Mouse (Mus musculus): ENCODE measurements around the gene Brd2. TPM values are rescaled to one million over a fixed set of nuclear protein-coding genes. Genes with fewer than 3 reads are reported as not detected.

Gene Brd2
- polyA plus RNA-seq (2012; rRNA removed; ENCODE audit: low replicate concordance): 90.8 and 138 TPM in 2 replicates

DNA sequence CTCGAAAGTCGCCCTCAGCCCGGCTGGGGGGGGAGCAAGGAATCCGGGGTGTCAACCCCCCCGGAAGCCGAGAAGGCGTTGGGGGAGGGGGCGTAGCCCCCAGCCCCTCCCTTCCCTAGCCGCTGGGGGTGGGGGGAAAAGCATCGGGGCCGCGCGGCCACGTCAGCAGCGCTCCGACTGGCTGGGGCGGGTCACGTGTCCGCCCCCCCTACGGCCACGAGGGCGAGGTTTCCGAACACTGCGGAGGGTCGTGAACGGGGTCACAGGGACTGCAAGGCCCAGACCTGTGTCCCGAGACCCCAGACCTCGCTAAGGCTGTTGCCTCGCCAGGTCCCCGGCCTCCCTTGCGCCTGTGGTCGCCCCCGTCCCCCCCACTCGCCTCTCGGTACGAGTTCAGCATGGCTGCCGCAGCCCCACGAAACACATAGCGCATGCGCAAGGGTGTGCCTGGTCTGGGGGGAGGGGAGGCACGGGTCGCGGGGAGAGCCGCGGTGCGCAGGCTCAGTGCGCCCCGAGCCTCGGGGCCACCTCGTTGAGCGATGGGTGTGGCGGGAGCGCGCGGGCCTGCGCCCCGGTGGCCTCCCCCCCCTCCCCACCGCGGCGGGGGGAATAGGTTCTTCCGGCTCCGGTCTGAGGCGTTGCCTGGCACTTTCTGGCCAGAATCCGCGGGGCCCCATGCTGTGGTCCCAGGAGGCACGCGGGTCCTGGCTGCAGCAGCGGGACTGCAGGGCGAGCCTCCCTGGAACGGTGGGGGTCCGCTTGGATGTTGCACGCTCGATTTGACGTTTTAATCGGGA is at the start of gene Brd2:
TSS of gene Brd2 (minus strand) at position 447 of the 797 bp plus-strand sequence.

DNA sequence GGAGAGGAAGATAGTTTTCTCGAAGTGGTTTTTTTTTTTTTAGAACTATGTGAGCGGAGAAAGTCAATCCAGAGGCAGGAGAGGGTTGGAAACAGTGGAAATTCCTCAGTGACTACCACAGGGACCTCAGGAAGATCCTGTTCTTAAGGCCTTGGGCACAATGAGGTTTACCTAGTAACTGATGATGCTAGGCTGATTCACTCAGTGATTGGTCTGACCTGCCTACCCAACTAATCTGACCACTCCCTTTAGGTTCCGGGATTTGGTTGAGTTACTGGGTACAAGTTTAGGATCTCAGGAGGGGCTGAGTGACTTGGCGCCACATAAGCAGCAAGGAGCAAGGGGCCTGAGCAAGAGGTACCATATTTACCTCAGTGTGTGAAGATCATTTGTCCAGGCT is 30.5 kb upstream of the Brd2 start, which contains the start of gene H2-DMb1:
TSS of gene H2-DMb1 (plus strand) at position 150 of the 400 bp plus-strand sequence.

DNA sequence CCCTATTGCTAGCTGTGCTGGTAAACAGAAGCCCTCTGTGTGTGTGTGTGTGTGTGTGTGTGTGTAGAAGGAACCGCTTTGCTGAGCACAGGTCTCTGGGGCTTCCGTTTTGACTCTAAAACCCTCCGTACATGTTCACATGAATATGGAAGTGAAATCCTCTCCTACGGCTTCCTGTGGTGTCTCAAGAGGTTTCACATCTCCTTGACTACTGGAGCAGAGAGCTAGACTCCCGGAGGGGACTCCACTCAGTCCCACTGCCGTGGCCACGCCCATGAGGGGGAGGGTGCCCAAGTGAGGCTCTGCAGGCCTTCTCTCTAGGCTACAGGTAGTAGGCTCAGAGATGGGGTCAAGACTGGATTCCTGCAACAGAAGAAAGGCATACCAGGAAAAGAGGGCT is 20.6 kb upstream of the Brd2 start, which contains the start of gene H2-DMb2:
TSS of gene H2-DMb2 (plus strand) at position 275 of the 400 bp plus-strand sequence.

DNA sequence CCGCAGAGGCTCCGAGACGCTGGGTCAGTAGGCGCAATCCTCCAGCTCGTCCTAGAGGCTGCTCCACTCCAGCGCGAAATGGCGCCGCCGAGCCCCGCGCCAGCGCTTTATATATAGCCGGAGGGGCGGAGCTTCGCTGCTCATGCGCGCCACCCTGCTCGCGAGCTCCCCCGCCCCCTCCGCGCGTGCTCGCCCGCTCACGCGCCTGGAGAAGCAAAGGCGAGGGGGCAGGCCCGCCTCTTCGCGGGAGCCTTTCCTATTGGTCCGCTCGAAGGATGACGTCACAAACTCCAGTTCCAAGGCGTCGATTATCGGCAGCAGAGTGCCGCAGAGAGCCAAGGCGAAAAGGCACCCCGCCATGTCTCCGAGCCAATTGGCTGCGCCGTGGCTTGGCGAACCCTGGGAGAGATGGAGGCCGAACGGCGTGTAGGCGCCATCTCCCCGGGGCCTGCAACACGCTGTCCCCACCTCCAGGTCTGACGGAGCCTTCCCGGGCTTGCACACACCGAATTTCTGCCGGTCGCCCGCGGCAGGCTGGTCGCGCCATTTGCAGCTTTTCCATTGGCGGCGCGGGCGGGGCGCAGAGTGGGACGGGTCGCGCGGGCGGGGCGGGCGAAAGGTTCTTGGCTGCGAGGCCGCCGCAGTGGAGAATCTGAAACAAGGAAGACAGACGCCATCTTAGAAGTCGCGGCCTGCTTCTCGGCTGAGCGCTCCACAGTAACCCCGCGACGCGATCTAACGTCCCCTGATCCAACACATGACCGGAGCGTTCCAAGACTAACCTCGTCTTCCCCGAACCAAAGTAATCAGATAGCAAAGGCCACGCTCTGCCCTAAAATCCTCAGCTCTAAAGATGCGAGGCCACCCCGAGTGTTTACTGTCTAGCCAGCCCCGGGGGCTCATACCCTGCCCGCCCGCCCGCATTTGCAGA is 2.9 kb downstream of the Brd2 start, which contains the start of gene H2-DMa:
TSS of gene H2-DMa (plus strand) at position 293 of the 931 bp plus-strand sequence.

DNA sequence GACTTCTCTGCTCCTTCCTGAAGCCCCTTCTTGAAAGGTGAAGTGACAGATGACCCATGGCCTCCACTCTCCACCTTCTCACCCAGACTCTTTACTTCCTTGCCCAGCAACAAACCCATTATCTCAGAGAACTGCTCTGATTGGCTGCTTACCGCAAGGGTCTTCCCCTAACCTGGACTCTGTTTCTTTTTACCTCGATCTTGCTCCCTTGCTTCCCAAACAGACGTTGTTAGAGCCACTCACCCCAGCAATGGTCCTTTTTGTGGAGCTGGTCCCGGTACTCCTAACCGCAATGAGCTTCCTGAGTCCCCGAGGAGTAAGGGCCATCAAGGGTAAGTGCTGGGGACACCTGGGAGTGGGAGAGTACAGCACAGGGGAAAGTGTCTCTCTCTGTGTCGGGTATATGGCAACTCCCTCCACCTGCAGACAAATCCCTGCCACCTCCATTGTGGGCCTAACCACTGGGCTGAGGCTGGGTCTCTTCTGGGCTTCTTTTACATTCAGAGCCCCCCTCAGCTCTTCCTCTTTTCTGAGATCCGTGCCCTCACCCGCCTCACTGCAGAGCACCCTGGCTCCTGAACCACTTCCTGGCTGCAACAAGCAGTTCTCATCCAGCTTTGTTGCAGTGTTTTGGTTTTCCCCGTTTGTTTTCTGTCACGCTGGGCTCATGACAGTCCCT is 30.1 kb downstream of the Brd2 start, which contains the start of gene H2-Oa:
TSS of gene H2-Oa (plus strand) at position 144 of the 679 bp plus-strand sequence.

Other genes starting within 250 kb of the Brd2 start
- not detected in 2 replicates for gene Gm7029, start 248.8 kb downstream of the Brd2 start, polyA plus RNA-seq (2012; rRNA removed; ENCODE audit: low replicate concordance)
- 1.6 and 9.5 TPM in 2 replicates for gene Kifc1, start 232.0 kb downstream of the Brd2 start, polyA plus RNA-seq (2012; rRNA removed; ENCODE audit: low replicate concordance)
- gene Platr17, start 217.5 kb downstream of the Brd2 start, polyA plus RNA-seq (2012; rRNA removed; ENCODE audit: low replicate concordance): 0.22 and 0.39 TPM in 2 replicates
- 47.5 and 58.9 TPM in 2 replicates for gene Daxx, start 213.2 kb downstream of the Brd2 start, polyA plus RNA-seq (2012; rRNA removed; ENCODE audit: low replicate concordance)
- gene Tapbp, start 206.7 kb downstream of the Brd2 start, polyA plus RNA-seq (2012; rRNA removed; ENCODE audit: low replicate concordance): 206 and 319 TPM in 2 replicates
- 42.7 and 55.1 TPM in 2 replicates for gene Zbtb22, start 206.7 kb downstream of the Brd2 start, polyA plus RNA-seq (2012; rRNA removed; ENCODE audit: low replicate concordance)
- 157 and 179 TPM in 2 replicates for gene Rgl2, start 193.1 kb downstream of the Brd2 start, polyA plus RNA-seq (2012; rRNA removed; ENCODE audit: low replicate concordance)
- 29.4 and 29.5 TPM in 2 replicates for gene Pfdn6, start 182.3 kb downstream of the Brd2 start, polyA plus RNA-seq (2012; rRNA removed; ENCODE audit: low replicate concordance)
- gene Wdr46, start 182.0 kb downstream of the Brd2 start, polyA plus RNA-seq (2012; rRNA removed; ENCODE audit: low replicate concordance): 15.8 and 36.0 TPM in 2 replicates
- gene B3galt4, start 171.1 kb downstream of the Brd2 start, polyA plus RNA-seq (2012; rRNA removed; ENCODE audit: low replicate concordance): 6.6 and 9.0 TPM in 2 replicates
- gene Vps52, start 166.8 kb downstream of the Brd2 start, polyA plus RNA-seq (2012; rRNA removed; ENCODE audit: low replicate concordance): 65.8 and 76.5 TPM in 2 replicates
- 464 and 878 TPM in 2 replicates for gene Rps18, start 166.6 kb downstream of the Brd2 start, polyA plus RNA-seq (2012; rRNA removed; ENCODE audit: low replicate concordance)
- 3,046 and 5,899 TPM in 2 replicates for gene H2-K1, start 122.3 kb downstream of the Brd2 start, polyA plus RNA-seq (2012; rRNA removed; ENCODE audit: low replicate concordance)
- gene Ring1, start 98.0 kb downstream of the Brd2 start, polyA plus RNA-seq (2012; rRNA removed; ENCODE audit: low replicate concordance): 31.6 and 54.8 TPM in 2 replicates
- 86.6 and 99.6 TPM in 2 replicates for gene H2-Ke6, start 94.6 kb downstream of the Brd2 start, polyA plus RNA-seq (2012; rRNA removed; ENCODE audit: low replicate concordance)
- 134 and 217 TPM in 2 replicates for gene Slc39a7, start 91.0 kb downstream of the Brd2 start, polyA plus RNA-seq (2012; rRNA removed; ENCODE audit: low replicate concordance)
- gene Rxrb, start 90.8 kb downstream of the Brd2 start, polyA plus RNA-seq (2012; rRNA removed; ENCODE audit: low replicate concordance): 48.9 and 66.9 TPM in 2 replicates
- gene Col11a2, start 83.2 kb downstream of the Brd2 start, polyA plus RNA-seq (2012; rRNA removed; ENCODE audit: low replicate concordance): 0.62 and 1.1 TPM in 2 replicates
- gene H2-Oa, start 30.3 kb downstream of the Brd2 start, polyA plus RNA-seq (2012; rRNA removed; ENCODE audit: low replicate concordance): 1.5 and 8.0 TPM in 2 replicates
- gene H2-DMa, start 3.1 kb downstream of the Brd2 start, polyA plus RNA-seq (2012; rRNA removed; ENCODE audit: low replicate concordance): 57.9 and 70.0 TPM in 2 replicates
- gene H2-DMb2, start 20.7 kb upstream of the Brd2 start, polyA plus RNA-seq (2012; rRNA removed; ENCODE audit: low replicate concordance): 4.7 and 9.3 TPM in 2 replicates
- gene H2-DMb1, start 30.4 kb upstream of the Brd2 start, polyA plus RNA-seq (2012; rRNA removed; ENCODE audit: low replicate concordance): 81.8 and 86.9 TPM in 2 replicates
- 50.0 and 54.7 TPM in 2 replicates for gene Tap1, start 64.9 kb upstream of the Brd2 start, polyA plus RNA-seq (2012; rRNA removed; ENCODE audit: low replicate concordance)
- 69.5 and 80.5 TPM in 2 replicates for gene Psmb9, start 65.1 kb upstream of the Brd2 start, polyA plus RNA-seq (2012; rRNA removed; ENCODE audit: low replicate concordance)
- 118 and 150 TPM in 2 replicates for gene Psmb8, start 75.1 kb upstream of the Brd2 start, polyA plus RNA-seq (2012; rRNA removed; ENCODE audit: low replicate concordance)
- gene Tap2, start 80.9 kb upstream of the Brd2 start, polyA plus RNA-seq (2012; rRNA removed; ENCODE audit: low replicate concordance): 59.2 and 66.5 TPM in 2 replicates
- 4.2 and 6.1 TPM in 2 replicates for gene H2-Ob, start 116.3 kb upstream of the Brd2 start, polyA plus RNA-seq (2012; rRNA removed; ENCODE audit: low replicate concordance)
- 701 and 1,325 TPM in 2 replicates for gene H2-Ab1, start 135.1 kb upstream of the Brd2 start, polyA plus RNA-seq (2012; rRNA removed; ENCODE audit: low replicate concordance)
- gene H2-Aa, start 165.2 kb upstream of the Brd2 start, polyA plus RNA-seq (2012; rRNA removed; ENCODE audit: low replicate concordance): 503 and 676 TPM in 2 replicates
- gene H2-Eb1, start 183.2 kb upstream of the Brd2 start, polyA plus RNA-seq (2012; rRNA removed; ENCODE audit: low replicate concordance): 257 and 334 TPM in 2 replicates
- 0.09 and 0.17 TPM in 2 replicates for gene H2-Eb2, start 203.0 kb upstream of the Brd2 start, polyA plus RNA-seq (2012; rRNA removed; ENCODE audit: low replicate concordance)
- gene Btnl2, start 232.2 kb upstream of the Brd2 start, polyA plus RNA-seq (2012; rRNA removed; ENCODE audit: low replicate concordance): 1.3 TPM in 2 replicates

Data from subcutaneous adipose tissue, adult 2 months (tissue).